Mouse (Mus musculus): Measurements from ENCODE around the gene Igf2r. TPM values are rescaled to one million over a fixed set of nuclear protein-coding genes. Genes with fewer than 3 reads are reported as not detected.

Igf2r gene
- polyA plus RNA-seq, 1 experiment from 2014 or later: 9.7 TPM

DNA sequence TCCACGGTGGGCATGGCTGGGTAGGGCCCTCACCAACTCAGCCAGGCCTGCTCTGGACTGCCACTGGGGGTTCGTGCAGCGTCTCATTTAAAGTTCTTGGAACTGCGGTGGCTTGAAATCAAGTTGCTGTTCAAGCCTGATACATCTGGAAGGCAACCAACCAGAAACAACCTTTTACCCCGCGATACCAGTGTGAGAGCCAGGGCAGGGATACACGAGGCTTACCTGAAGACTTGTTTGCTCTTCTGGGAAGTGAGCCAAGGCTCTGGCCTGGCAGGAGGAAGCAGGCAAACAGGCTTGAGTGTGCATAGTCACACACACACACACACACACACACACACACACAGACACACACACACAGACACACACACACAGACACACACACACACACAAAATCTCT lies 93.8 kb downstream of the Igf2r start, which contains the start of gene Slc22a1:
TSS of gene Slc22a1 (minus strand) at position 184 of the 400 bp plus-strand sequence.
- no peak for DNase-seq (ENCODE audit: low spot score)

DNA sequence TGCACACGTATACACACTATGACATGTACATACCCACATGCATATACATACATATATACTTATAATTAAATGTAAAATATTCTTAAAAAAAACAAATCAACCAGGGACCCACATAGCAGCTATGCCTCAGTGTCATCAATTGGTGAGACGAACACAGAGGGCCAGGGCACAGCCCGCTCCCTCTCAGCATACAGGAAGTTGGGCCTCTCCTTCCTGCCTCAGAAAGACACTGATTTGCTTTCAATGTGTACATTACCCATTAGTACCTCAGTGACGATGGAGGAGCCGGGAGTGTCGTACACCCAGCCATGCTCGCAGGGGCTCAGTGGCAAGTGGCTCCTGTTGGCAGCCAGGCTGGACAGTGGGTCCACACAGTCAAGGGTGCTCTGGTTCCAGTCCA lies 94.5 kb downstream of the Igf2r start:
- DNase-seq (ENCODE audit: low spot score): peak; percentile 25

DNA sequence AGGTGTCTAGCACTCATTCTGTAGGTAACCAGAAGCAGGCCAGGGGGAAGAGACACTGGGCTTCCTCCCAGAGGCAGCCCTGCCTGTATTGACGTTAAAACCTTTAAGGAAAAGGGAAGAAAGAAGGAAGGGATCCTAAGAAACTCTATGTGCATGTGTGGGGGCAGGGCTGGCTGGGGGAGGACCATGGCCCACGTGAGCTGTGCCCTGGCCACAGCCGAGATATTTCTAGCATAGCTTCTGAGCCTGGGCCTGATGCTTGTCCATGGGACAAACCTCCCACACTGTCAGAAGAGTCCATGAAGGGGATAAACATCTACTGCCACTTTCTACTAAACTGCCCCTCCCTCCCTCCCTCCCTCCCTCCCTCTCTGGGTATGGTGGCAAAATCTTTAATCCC lies 95.6 kb downstream of the Igf2r start:
- no peak for DNase-seq (ENCODE audit: low spot score)

GRCm38 (mm10) chr17:12672285-12672790 lies 97.1 kb downstream of the Igf2r start:
- DNase-seq (ENCODE audit: low spot score): no peak

DNA sequence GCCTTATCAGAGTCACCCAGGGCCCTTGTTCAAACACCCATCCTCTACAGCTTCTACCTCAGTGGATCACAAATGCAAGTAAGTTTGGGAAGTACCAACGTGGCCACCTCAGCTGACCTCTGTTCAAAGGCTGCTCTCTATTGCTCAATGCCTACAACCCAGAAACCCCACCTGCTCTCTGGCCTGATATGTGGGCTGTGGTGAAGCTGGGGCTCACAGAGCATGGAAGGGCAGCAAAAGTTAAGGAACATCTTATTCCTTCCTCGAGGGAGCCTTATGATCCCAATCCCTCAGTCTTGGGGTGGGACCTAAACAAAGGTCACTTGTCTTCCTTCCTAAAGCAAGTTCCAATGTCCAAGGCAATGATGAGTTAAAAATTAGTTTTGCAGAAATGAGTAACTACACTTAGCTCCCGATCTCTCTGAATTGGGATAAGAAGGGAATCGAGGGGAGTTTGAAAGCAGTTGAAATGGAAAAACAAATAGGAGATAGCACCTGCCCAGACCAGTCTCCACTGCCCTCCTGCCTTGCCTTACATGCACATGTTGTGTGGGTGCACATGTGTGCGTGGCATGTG lies 98.3 kb downstream of the Igf2r start:
- DNase-seq (ENCODE audit: low spot score): no peak

GRCm38 (mm10) chr17:12669363-12669679 lies 100.1 kb downstream of the Igf2r start:
- DNase-seq (ENCODE audit: low spot score): no peak

DNA sequence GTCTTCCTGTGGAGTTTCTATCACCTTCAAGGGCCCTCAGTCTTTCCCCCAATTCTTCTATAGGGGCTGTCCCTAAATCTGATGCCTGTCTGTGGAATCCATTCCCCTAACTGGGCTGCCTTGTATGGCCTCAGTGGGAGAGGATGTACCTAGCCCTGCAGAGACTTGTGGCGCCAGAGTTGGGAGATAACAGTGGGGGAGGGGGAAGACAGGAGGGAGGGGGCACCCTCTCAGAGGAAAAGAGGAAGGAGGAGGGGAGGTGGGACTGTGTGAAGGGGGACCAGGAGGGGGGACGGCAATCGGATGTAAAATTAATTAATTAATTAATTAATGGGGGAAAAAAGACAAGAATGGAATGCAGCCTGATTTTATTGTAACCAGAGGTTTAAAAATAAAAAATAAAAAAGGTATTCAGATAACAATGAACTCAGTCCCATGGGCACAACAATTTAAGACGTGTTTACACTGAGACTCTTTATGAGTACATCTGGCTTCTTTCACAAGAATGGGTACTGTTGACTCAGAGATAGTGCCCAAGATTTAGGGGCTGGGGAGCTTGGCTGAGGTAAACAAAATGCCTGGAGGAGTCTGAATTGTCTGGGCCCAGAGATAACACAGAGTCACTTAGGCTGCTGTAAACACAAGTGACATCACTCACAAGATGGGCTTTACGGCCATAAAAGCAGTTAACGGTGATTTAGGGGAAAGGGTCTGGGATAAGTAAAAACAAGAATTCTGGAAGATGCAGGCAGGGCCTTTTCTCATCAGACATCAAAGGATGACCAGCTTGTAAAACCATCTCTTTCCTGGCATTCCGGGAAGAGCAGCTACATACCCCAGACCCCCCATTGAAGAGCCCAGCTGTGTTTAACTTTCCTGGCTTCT lies 100.7 kb downstream of the Igf2r start:
- no peak for DNase-seq (ENCODE audit: low spot score)

DNA sequence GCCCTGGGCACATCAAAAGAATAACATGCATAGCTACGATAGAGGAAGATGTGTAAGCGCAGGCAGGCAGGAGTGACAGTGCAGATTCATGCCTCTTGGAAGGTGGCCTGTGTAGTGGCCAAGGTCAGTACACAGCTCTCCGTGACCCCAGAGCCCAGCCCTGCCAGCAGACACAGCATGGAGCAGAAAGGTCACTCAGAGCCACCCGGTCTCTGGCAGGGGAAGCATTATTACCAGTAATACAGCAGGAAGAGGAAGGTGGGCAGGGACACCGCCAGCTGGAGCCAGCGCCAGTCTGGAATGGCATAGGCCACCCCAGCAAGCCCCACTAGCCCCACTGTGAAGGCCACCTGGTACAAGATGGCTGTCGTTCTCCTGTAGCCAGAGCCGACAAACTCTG lies 105.3 kb downstream of the Igf2r start:
- no peak for DNase-seq (ENCODE audit: low spot score)

GRCm38 (mm10) chr17:12660572-12661260 lies 108.7 kb downstream of the Igf2r start:
- DNase-seq (ENCODE audit: low spot score): peak; percentile 31

- DNase-seq (ENCODE audit: low spot score): no peak
These were observed 110.2 kb downstream of the Igf2r start for GRCm38 (mm10) chr17:12659233-12659632.

DNA sequence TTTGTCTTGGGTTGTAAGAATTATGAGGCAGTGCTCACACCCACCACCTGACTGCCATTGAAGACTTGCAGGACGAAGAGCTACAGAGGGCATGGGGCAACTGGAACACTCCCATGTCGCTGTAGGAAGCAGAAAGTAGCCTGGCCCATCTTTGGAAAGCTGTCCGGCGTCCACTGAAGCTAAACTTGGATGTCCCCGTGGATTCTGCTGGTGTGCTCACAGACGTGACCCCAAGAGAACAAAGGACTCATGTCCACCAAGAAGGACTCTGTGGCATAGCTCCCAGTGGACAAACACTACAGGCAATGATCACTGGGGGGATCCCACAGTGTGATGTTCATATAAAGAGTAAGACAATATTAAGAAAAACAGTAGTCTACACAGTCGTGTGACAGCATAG lies 110.7 kb downstream of the Igf2r start:
- no peak for DNase-seq (ENCODE audit: low spot score)

- peak; percentile 60 for DNase-seq (ENCODE audit: low spot score)
These were observed 113.6 kb downstream of the Igf2r start for GRCm38 (mm10) chr17:12655826-12656225.

DNA sequence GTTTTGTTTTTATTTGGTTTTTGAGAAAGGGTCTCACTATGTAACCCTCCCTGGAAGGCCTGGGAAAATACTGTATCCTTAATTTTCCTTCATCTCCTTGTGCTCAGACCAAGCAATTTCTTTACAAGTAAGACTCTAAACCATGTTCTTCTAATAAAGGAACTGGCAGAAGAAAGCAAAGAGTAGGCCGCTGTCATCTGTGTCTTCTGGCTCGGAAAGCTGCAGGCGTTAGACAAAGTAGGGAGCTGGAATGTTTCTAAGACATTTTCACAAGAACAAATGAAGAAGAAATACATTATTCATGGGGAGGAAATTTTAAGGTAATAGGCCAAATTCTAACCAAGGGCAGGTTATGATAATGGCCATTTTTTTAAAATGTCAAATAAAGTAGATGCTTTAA lies 115.4 kb downstream of the Igf2r start:
- no peak for DNase-seq (ENCODE audit: low spot score)

DNA sequence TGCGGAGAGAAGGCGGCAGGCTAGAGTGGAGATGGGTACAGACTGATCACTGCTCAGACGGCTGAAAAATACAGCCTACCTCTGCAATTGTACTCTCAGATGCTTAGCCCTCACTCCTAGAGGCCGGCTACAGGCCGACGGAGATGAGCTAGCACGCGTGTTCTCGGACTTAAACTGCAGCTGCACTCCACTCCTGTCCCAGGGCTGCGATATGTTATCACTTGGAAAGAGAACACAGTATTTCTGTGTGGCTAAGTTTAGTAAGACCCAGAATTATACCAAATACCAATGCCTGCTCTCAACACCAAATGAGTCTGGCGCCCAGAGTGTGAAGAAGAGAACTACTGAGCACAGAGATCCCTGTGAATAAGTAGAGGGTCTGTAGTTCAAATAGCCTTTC lies 116.9 kb downstream of the Igf2r start:
- DNase-seq (ENCODE audit: low spot score): no peak

DNA sequence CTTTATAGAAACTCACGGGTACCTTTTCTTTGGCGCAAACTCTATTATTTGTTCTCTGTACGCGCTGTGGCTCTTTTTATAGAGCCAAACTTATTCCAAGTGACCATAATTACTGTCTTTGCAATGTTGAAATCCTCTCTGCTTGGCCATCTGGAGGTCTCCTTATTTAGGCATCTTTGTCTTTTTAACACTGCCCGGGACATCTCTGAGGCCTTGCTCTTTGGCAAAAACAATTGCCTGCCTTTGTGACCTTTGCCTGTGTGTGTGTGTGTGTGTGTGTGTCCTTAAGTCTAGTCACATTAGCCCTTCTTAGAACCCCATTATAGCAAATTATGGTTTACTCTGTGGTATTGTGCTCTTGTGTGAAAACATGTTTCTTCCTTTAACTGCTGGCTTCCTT lies 124.0 kb downstream of the Igf2r start:
- DNase-seq (ENCODE audit: low spot score): no peak

DNA sequence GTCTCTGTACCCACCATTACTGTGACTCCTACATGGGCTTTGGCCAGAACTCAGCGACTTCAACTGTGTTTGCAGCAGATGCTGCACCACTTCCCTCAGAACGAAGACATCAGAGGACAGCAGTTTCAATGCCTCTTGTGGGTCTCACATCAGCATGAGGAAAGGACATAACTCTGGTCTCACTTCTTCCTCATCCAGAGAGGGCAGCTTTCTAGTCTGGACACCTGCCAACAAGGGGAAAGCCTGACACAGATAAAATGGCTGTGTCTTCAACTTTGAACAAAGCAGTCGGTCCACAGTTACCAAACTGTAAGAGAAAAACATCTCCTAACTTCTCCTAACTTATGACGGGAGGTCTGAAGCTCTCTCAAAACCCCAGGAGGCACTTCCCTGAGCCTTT lies 128.4 kb downstream of the Igf2r start:
- DNase-seq (ENCODE audit: low spot score): no peak

DNA sequence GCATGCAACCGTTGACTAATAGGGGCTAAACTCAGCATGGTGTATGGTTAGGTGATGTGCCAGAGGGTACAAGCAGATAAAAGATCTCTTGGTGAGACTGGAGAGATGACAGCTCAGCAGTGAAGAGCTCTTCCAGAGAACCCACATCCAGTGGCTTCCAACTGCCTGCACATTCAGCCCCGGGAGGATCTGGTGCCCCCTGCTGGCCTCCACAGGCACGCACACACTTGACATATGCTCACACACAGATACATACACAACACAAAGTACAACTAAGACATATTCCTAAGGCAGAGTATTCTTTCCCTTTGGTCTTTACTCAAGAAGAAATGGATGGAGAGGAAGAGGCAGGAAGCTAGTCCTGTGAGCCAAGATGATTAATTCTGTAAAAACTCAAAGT lies 129.9 kb downstream of the Igf2r start:
- no peak for DNase-seq (ENCODE audit: low spot score)

DNA sequence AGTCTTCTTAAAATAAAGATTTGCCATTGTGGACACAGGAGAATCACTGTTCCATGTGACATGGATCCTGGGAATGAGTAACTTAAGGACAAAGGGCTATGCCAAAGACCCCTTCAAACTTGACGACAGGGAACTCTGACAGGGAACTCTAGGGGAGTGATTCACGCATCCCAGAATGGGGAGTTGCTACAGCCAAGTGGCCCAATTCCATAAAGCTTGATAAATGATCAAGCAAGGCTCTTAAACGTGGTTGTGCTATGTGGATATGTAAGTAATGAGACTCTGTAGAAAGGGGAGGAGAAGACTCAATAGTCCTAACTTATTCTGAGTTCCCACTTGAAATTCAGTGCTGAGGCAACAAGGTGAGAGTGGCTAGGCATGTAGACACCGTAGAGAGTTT lies 134.7 kb downstream of the Igf2r start:
- DNase-seq (ENCODE audit: low spot score): no peak
